Mouse (Mus musculus) Patski (cell line): ENCODE measurements around the gene Npr2. TPM values are rescaled to one million over a fixed set of nuclear protein-coding genes. Genes with fewer than 3 reads are reported as not detected.

ENCODE experiments used
- ATAC-seq: fragments of 100-300 bp; one replicate; pipeline ENCODE4 v1.8.0; 2021
- CTCF ChIA-PET: fragments of 350-600 bp; sonication (Branson Sonifier 250); formaldehyde crosslinking; loops from one replicate; lab custom pipeline; 2022; ENCODE audit warnings: inconsistent platforms; lab: Charles Lee
- POLR2A ChIA-PET: fragments of 350-600 bp; sonication (Branson Sonifier 250); formaldehyde crosslinking; loops from one replicate; lab custom pipeline; 2022; ENCODE audit warnings: antibody characterized with exemption, inconsistent platforms; lab: Charles Lee
- DNase-seq: peaks from one replicate; pipeline ENCODE4 v3.0.0-alpha.2; 2011; ENCODE audit warnings: low read depth, low spot score
- H3K27me3 ChIP-seq: fragments of 371-371 bp; one replicate; pipeline ENCODE4 v1.5.1; 2021
- CTCF ChIP-seq: fragments of 100-300 bp; IDR thresholded peaks from one replicate; pipeline ENCODE4 v1.5.1; 2021
- in situ Hi-C: fragments of 300-500 bp; cut with MboI; formaldehyde crosslinking; loops from 3 replicates; pipeline ENCODE4 v1.11.1; 2018; ENCODE audit warnings: low pct_unique_long_range_greater_than_20kb, mixed read lengths
- polyA plus RNA-seq: library from polyadenylated mRNA; unstranded; gene quantifications from one replicate; pipeline ENCODE4 v1.2.3, GENCODE M21; 2021

The Npr2 gene
- polyA plus RNA-seq, 1 experiment from 2014 or later: 47.2 TPM

- TF ChIP-seq CTCF: no peak
- ATAC-seq: no peak
- CTCF ChIA-PET: interaction anchor here (1.5 to 2.3 kb wide), 3 partner anchors 12 to 23 kb away, joined by 4 to 9 read pairs (median 5); no protein-coding TSS in a partner anchor
- no peak for DNase-seq
- H3K27me3 ChIP-seq: no peaks in the 10 kb centered on the region
- in situ Hi-C loops: no loop called here
- POLR2A ChIA-PET: no interaction called here
These were observed 62.9 kb downstream of the Npr2 start for GRCm38 (mm10) chr4:43694439-43695248.

GRCm38 (mm10) chr4:43695249-43695671 lies 63.5 kb downstream of the Npr2 start:
- ATAC-seq (no peak), DNase-seq (no peak)
- H3K27me3 ChIP-seq: no peaks in the 10 kb centered on the region
- in situ Hi-C loops: no loop called here
- CTCF ChIA-PET: interaction anchor here (1.5 to 2.3 kb wide), 3 partner anchors 13 to 24 kb away, joined by 4 to 9 read pairs (median 5); no protein-coding TSS in a partner anchor
- POLR2A ChIA-PET: no interaction called here
- no peak for TF ChIP-seq CTCF

GRCm38 (mm10) chr4:43696561-43696960 lies 64.8 kb downstream of the Npr2 start:
- POLR2A ChIA-PET: no interaction called here
- CTCF ChIA-PET: interaction anchor here (1.9 to 2.3 kb wide), 2 partner anchors 12 to 25 kb away, joined by 5 to 9 read pairs; no protein-coding TSS in a partner anchor
- DNase-seq (no peak), ATAC-seq (peak; percentile 35)
- no peaks in the 10 kb centered on the region for H3K27me3 ChIP-seq
- in situ Hi-C loops: no loop called here
- no peak for TF ChIP-seq CTCF

GRCm38 (mm10) chr4:43700707-43701106 lies 69.0 kb downstream of the Npr2 start, which contains the start of gene Olfr70:
TSS of gene Olfr70 (minus strand) at chr4:43700807.
- ChIA-PET POLR2A (no interaction called here), CTCF (interaction anchor here (1.9 kb wide), 1 partner anchor 11 kb away, joined by 9 read pairs; no protein-coding TSS in a partner anchor)
- DNase-seq (no peak), ATAC-seq (no peak)
- TF ChIP-seq CTCF: no peak
- H3K27me3 ChIP-seq: no peaks in the 10 kb centered on the region
- in situ Hi-C loops: no loop called here

Other genes starting within 250 kb of the Npr2 start
- gene Rusc2, start 250.0 kb upstream of the Npr2 start, polyA plus RNA-seq: 29.6 TPM
- gene Fam166b, start 202.8 kb upstream of the Npr2 start, polyA plus RNA-seq: 0.17 TPM
- 50.4 TPM for gene Tesk1, start 190.0 kb upstream of the Npr2 start, polyA plus RNA-seq
- gene Cd72, start 177.3 kb upstream of the Npr2 start, polyA plus RNA-seq: 3.3 TPM
- gene Sit1, start 148.2 kb upstream of the Npr2 start, polyA plus RNA-seq: not detected
- gene Ccdc107, start 139.0 kb upstream of the Npr2 start, polyA plus RNA-seq: 42.8 TPM
- 5.5 TPM for gene Arhgef39, start 132.2 kb upstream of the Npr2 start, polyA plus RNA-seq
- not detected for gene Car9, start 125.0 kb upstream of the Npr2 start, polyA plus RNA-seq
- gene Tpm2, start 108.2 kb upstream of the Npr2 start, polyA plus RNA-seq: 0.22 TPM
- gene Creb3, start 69.6 kb upstream of the Npr2 start, polyA plus RNA-seq: 74.6 TPM
- gene Tln1, start 69.2 kb upstream of the Npr2 start, polyA plus RNA-seq: 112 TPM
- 25.3 TPM for gene Rgp1, start 53.2 kb upstream of the Npr2 start, polyA plus RNA-seq
- 12.5 TPM for gene Gba2, start 53.1 kb upstream of the Npr2 start, polyA plus RNA-seq
- gene Msmp, start 47.4 kb upstream of the Npr2 start, polyA plus RNA-seq: not detected
- 0.50 TPM for gene Spag8, start 21.7 kb downstream of the Npr2 start, polyA plus RNA-seq
- gene Hint2, start 24.5 kb downstream of the Npr2 start, polyA plus RNA-seq: 69.0 TPM
- gene Tmem8b, start 37.0 kb downstream of the Npr2 start, polyA plus RNA-seq: 4.8 TPM
- gene Fam221b, start 37.2 kb downstream of the Npr2 start, polyA plus RNA-seq: 0.59 TPM
- not detected for gene Olfr70, start 68.9 kb downstream of the Npr2 start, polyA plus RNA-seq
- gene Olfr71, start 78.3 kb downstream of the Npr2 start, polyA plus RNA-seq: not detected
- 0.50 TPM for gene Hrct1, start 95.3 kb downstream of the Npr2 start, polyA plus RNA-seq
- 0.12 TPM for gene Spaar, start 98.1 kb downstream of the Npr2 start, polyA plus RNA-seq
- not detected for gene Olfr159, start 139.1 kb downstream of the Npr2 start, polyA plus RNA-seq
- gene Olfr156, start 192.0 kb downstream of the Npr2 start, polyA plus RNA-seq: not detected
- not detected for gene Olfr157, start 208.3 kb downstream of the Npr2 start, polyA plus RNA-seq
- gene Olfr155, start 219.6 kb downstream of the Npr2 start, polyA plus RNA-seq: not detected
- 3.5 TPM for gene Reck, start 243.6 kb downstream of the Npr2 start, polyA plus RNA-seq